Mouse (Mus musculus): Measurements from ENCODE around the gene Cd207.

DNA sequence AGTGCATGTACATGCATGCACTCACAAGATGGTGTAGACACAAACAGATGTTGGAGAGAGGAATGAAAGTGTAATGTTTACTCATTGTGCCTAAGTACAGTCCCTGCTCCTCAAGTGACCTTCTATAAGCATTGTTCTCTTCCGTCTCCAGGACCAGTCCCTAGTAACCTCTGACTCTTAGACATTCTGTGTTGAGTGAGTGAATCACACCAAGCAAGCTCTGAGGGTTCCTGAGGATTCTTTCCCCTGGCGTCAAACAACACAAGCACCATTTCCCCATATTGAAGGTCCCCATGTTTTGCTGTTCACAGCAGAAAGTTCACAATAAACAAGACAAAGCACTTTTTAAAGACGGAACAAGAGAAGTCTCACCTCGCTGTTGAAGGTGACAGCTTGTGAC is 45.8 kb downstream of the Cd207 start:
- no peak for TF ChIP-seq CTCF (IDR thresholded peaks at IDR 0.05; ENCODE audit: low read depth, low read length)
- no peak for TF ChIP-seq POLR2A (IDR thresholded peaks at IDR 0.05; ENCODE audit: borderline replicate concordance, low read depth, low read length)
